Mouse (Mus musculus) liver, embryonic 16.5 days (tissue): Measurements from ENCODE around the gene Atoh8. TPM values are rescaled to one million over a fixed set of nuclear protein-coding genes. Genes with fewer than 3 reads are reported as not detected.

Experiments
- ATAC-seq: fragments of 200-750 bp; cut with Nextera tagmentation; 2 replicates; pipeline ENCODE4 v1.8.0; 2017; ENCODE audit warnings: low read depth, mild to moderate bottlenecking, moderate number of reproducible peaks, moderate library complexity
- H3K27ac ChIP-seq: fragments of 300-500 bp; sonication (generic); 2 replicates; pipeline ENCODE4 v1.5.1; 2014; ENCODE audit warnings: mild to moderate bottlenecking, low read length
- H3K27me3 ChIP-seq: fragments of 300-500 bp; sonication (generic); 2 replicates; pipeline ENCODE4 v1.6.1; 2014; ENCODE audit warnings: low read depth, low read length, mixed read lengths; ENCODE audit not compliant: control insufficient read depth, insufficient read depth
- H3K36me3 ChIP-seq: fragments of 300-500 bp; sonication (generic); 2 replicates; pipeline ENCODE4 v1.6.1; 2014; ENCODE audit warnings: mild to moderate bottlenecking; ENCODE audit not compliant: control insufficient read depth, insufficient read depth
- H3K4me1 ChIP-seq: fragments of 300-500 bp; sonication (generic); 2 replicates; pipeline ENCODE4 v1.6.1; 2014; ENCODE audit warnings: low read depth, low read length, mixed read lengths; ENCODE audit not compliant: control insufficient read depth
- H3K4me2 ChIP-seq: fragments of 300-500 bp; sonication (generic); 2 replicates; pipeline ENCODE4 v1.6.1; 2014; ENCODE audit warnings: low read depth, low read length, mixed read lengths
- H3K4me3 ChIP-seq: fragments of 300-500 bp; sonication (generic); 2 replicates; pipeline ENCODE4 v1.5.1; 2014; ENCODE audit warnings: low read depth, mild to moderate bottlenecking, low read length
- H3K9ac ChIP-seq: fragments of 300-500 bp; sonication (generic); 2 replicates; pipeline ENCODE4 v1.6.1; 2014; ENCODE audit warnings: low read depth, low read length
- H3K9me3 ChIP-seq: fragments of 300-500 bp; sonication (generic); replicated peaks from 2 replicates; pipeline ENCODE4 v1.6.1; 2016; ENCODE audit warnings: low read length; ENCODE audit not compliant: control insufficient read depth
- WGBS: fragments of 180-500 bp; shearing (Covaris S2); extraction: QIAGEN DNeasy Blood & Tissue Kit; methylation state at CpG from one replicate; pipeline ENCODE4 v1.1.7; 2014; ENCODE audit not compliant: insufficient replicate concordance; 5-methylcytosine and 5-hydroxymethylcytosine counted together
- polyA plus RNA-seq: library from polyadenylated mRNA; unstranded; fragments of >200 nt; fragmentation: Nextera tagmentation; extraction: Ambion mirVana; gene quantifications from 2 replicates; pipeline ENCODE4 v1.2.1, GENCODE M21; 2015

The Atoh8 gene
- polyA plus RNA-seq, 1 experiment from 2014 or later: 0.90 TPM

GRCm38 (mm10) chr6:72202732-72203131 lies 32.6 kb downstream of the Atoh8 start:
- ATAC-seq: no peak
- WGBS: 54% methylated on average over 5 of the region's 5 CpGs

GRCm38 (mm10) chr6:72200595-72201256 lies 34.7 kb downstream of the Atoh8 start:
- Histone ChIP-seq H3K4me2 (no peak overlapping the region), H3K9me3 (no peaks in the 10 kb centered on the region), H3K27ac (no peak overlapping the region), H3K36me3 (no peaks in the 10 kb centered on the region), H3K27me3 (no peaks in the 10 kb centered on the region), H3K9ac (no peak overlapping the region), H3K4me3 (no peak overlapping the region), H3K4me1 (no peaks in the 10 kb centered on the region)
- 57% methylated on average over 11 of the region's 11 CpGs for WGBS
- ATAC-seq: 0 out of 2 replicates have a peak, but pooled peaks have one; percentile 37

More at GRCm38 (mm10) chr6:72202732-72203131, 32.6 kb downstream of the Atoh8 start:
- H3K27me3 ChIP-seq: no peaks in the 10 kb centered on the region
- no peak overlapping the region for H3K9ac ChIP-seq
- H3K4me1 ChIP-seq: no peaks in the 10 kb centered on the region
- H3K4me3 ChIP-seq: no peak overlapping the region
- no peak overlapping the region for H3K27ac ChIP-seq
- no peaks in the 10 kb centered on the region for H3K36me3 ChIP-seq
- no peak overlapping the region for H3K4me2 ChIP-seq
- no peaks in the 10 kb centered on the region for H3K9me3 ChIP-seq

- no peak for ATAC-seq
- Histone ChIP-seq H3K9me3 (no peaks in the 10 kb centered on the region), H3K27ac (no peak overlapping the region), H3K36me3 (no peaks in the 10 kb centered on the region), H3K4me1 (no peaks in the 10 kb centered on the region), H3K27me3 (no peaks in the 10 kb centered on the region), H3K4me3 (no peak overlapping the region), H3K4me2 (no peak overlapping the region), H3K9ac (no peak overlapping the region)
Measured at GRCm38 (mm10) chr6:72197515-72197914, 37.9 kb downstream of the Atoh8 start.

- no peak overlapping the region for H3K4me3 ChIP-seq
- no peaks in the 10 kb centered on the region for H3K4me1 ChIP-seq
- ATAC-seq: no peak
- H3K4me2 ChIP-seq: no peak overlapping the region
- no peak overlapping the region for H3K9ac ChIP-seq
- no peaks in the 10 kb centered on the region for H3K36me3 ChIP-seq
- H3K9me3 ChIP-seq: no peaks in the 10 kb centered on the region
- H3K27ac ChIP-seq: no peak overlapping the region
- WGBS: 67% methylated on average over 3 of the region's 3 CpGs
- no peaks in the 10 kb centered on the region for H3K27me3 ChIP-seq
Measured at GRCm38 (mm10) chr6:72196660-72197059, 38.7 kb downstream of the Atoh8 start.

GRCm38 (mm10) chr6:72190577-72190976 lies 44.8 kb downstream of the Atoh8 start:
- Histone ChIP-seq H3K27me3 (peaks cover 31% of the 10 kb centered on the region), H3K4me1 (no peaks in the 10 kb centered on the region), H3K27ac (no peak overlapping the region), H3K4me2 (no peak overlapping the region), H3K9ac (no peak overlapping the region), H3K4me3 (no peak overlapping the region), H3K9me3 (no peaks in the 10 kb centered on the region), H3K36me3 (no peaks in the 10 kb centered on the region)
- WGBS: 47% methylated on average over 5 of the region's 5 CpGs
- ATAC-seq: no peak

- no peak for ATAC-seq
- H3K9ac ChIP-seq: no peak overlapping the region
Measured at GRCm38 (mm10) chr6:72190120-72190519, 45.3 kb downstream of the Atoh8 start.

GRCm38 (mm10) chr6:72189061-72189863 lies 46.1 kb downstream of the Atoh8 start:
- H3K4me2 ChIP-seq: no peak overlapping the region
- H3K4me1 ChIP-seq: no peaks in the 10 kb centered on the region
- H3K9me3 ChIP-seq: no peaks in the 10 kb centered on the region
- peaks cover 31% of the 10 kb centered on the region for H3K27me3 ChIP-seq
- no peak for ATAC-seq
- no peak overlapping the region for H3K27ac ChIP-seq
- no peak overlapping the region for H3K9ac ChIP-seq
- H3K36me3 ChIP-seq: no peaks in the 10 kb centered on the region
- whole genome bisulfite sequencing: 7% methylated on average over 29 of the region's 29 CpGs
- no peak overlapping the region for H3K4me3 ChIP-seq

More at GRCm38 (mm10) chr6:72190120-72190519, 45.3 kb downstream of the Atoh8 start:
- Histone ChIP-seq H3K9me3 (no peaks in the 10 kb centered on the region), H3K4me3 (no peak overlapping the region), H3K36me3 (no peaks in the 10 kb centered on the region), H3K27me3 (peaks cover 31% of the 10 kb centered on the region), H3K4me1 (no peaks in the 10 kb centered on the region), H3K27ac (no peak overlapping the region), H3K4me2 (no peak overlapping the region)
- 14% methylated on average over 6 of the region's 6 CpGs for WGBS

GRCm38 (mm10) chr6:72186809-72187208 lies 48.6 kb downstream of the Atoh8 start:
- Histone ChIP-seq H3K36me3 (no peaks in the 10 kb centered on the region), H3K4me2 (no peak overlapping the region), H3K27me3 (peaks cover 31% of the 10 kb centered on the region), H3K9me3 (no peaks in the 10 kb centered on the region), H3K9ac (no peak overlapping the region), H3K4me3 (no peak overlapping the region), H3K27ac (no peak overlapping the region), H3K4me1 (no peaks in the 10 kb centered on the region)
- WGBS: 55% methylated on average over 6 of the region's 6 CpGs
- no peak for ATAC-seq

- H3K4me3 ChIP-seq: no peak overlapping the region
- H3K27me3 ChIP-seq: peaks cover 30% of the 10 kb centered on the region
- H3K36me3 ChIP-seq: no peaks in the 10 kb centered on the region
- WGBS: 3% methylated on average over 6 of the region's 6 CpGs
- no peaks in the 10 kb centered on the region for H3K9me3 ChIP-seq
- no peak overlapping the region for H3K9ac ChIP-seq
- H3K4me2 ChIP-seq: no peak overlapping the region
- ATAC-seq: no peak
- H3K27ac ChIP-seq: no peak overlapping the region
- no peaks in the 10 kb centered on the region for H3K4me1 ChIP-seq
Measured at GRCm38 (mm10) chr6:72185893-72186490, 49.4 kb downstream of the Atoh8 start.
